Mouse (Mus musculus) liver, adult 2 months (tissue): Measurements from ENCODE around the gene Ntm.

Experiments
- CTCF ChIP-seq: fragments of 200-500 bp; IDR thresholded peaks from 2 replicates; pipeline ENCODE4 v1.5.1; 2011; ENCODE audit warnings: low read depth, low read length, control low read depth
- POLR2A ChIP-seq: fragments of 200-500 bp; IDR thresholded peaks from 2 replicates; pipeline ENCODE4 v1.6.1; 2011; ENCODE audit warnings: low read length, control low read depth; ENCODE audit not compliant: insufficient read depth; ENCODE audit errors: extremely low read depth

- TF ChIP-seq CTCF (no peak), POLR2A (no peak)
Observed at GRCm38 (mm10) chr9:29534773-29535172, 428.2 kb downstream of the Ntm start.
